Mouse (Mus musculus) urinary bladder, postnatal 4 days (tissue): Measurements from ENCODE around the gene Gzmg.
"Not testable (repeated sequence)": the region's sequence is repeated elsewhere in the genome, so short reads cannot be mapped to it uniquely, and the experiment has no call there.

Source experiments
- DNase-seq, 2 experiments: peaks; one replicate each; pipeline ENCODE4 v3.0.0; 2021 to 2022; ENCODE audit warnings: low spot score in 2 of 2

Gene Gzmg

DNA sequence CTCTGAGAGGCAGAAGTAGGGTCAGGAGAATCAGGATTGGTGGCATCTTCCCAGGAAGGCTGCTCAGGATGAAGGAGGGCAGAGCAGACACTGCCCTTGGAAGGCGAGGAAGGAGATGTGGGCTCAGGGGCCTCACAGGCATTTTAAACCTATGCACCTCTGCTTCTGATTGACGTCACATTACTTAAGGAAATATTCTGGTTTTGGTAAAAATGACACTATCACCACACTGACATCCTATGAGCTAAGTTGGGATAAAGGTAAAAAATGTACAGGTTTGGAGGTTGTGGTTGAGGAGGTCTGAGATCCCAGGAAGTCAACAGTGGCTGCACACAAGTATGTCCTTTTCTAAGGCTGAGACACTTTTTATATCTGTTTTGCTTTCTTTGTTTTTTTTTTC lies at the start of gene Gzmg:
Gzmg (minus strand) TSS at position 101 of the 400 bp plus-strand sequence.
- not testable (repeated sequence) for DNase-seq

- no peak for DNase-seq
Observed at GRCm38 (mm10) chr14:56205613-56206012, 46.2 kb upstream of the Gzmg start.

DNA sequence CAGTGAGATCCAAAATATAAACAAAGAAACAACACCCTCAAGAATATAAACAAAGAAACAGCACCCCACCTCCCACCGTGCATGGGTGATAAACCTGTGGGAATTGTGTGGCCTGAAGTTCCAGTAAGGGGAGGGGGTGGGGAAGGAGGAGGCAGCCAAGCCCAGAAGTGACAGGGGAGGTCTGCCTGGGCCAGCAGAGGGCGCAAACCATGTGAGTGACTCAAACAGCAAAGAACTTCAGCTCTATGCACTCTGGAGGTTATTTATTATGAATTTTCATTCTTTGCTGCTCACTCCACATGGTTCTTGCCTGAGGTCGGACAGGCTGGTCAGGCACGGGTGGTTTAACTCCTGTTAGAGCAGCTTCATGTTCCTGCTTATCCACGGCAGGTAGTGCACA lies 45.6 kb upstream of the Gzmg start:
- not testable (repeated sequence) for DNase-seq

GRCm38 (mm10) chr14:56203975-56204374 lies 44.6 kb upstream of the Gzmg start:
- peak in 1 of 2 experiments; percentile 45 for DNase-seq

- no peak for DNase-seq
Observed at GRCm38 (mm10) chr14:56186946-56187345, 27.6 kb upstream of the Gzmg start.

DNA sequence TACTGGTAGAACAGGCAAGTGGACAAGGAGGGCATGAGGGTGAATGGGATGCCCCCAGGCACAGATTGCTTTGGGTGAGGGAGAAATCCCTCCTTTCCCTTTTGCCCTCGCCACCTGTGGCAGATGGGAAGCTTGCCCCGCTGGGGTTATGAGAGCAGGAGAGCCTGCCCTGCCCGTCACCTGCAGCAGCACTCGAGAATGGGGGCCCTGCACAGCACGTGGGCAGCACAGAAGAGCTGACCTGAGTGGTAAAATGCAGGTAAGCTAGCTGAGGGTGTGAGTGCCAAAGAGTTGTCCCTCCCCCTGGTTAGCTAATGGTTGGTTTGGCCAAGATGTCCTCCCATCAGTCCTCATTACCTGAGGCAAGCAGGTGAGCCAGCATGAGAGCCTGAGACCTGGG lies 27.1 kb upstream of the Gzmg start:
- DNase-seq, result no peak

GRCm38 (mm10) chr14:56177651-56178050 lies 18.3 kb upstream of the Gzmg start:
- not testable (repeated sequence) for DNase-seq

GRCm38 (mm10) chr14:56174499-56174898 lies 15.1 kb upstream of the Gzmg start, which contains the start of gene Gzmn:
Gene Gzmn, minus strand, starts transcription at chr14:56174599.
- no peak for DNase-seq

GRCm38 (mm10) chr14:56173396-56173795 lies 14.0 kb upstream of the Gzmg start:
- DNase-seq, result no peak

GRCm38 (mm10) chr14:56172744-56173143 lies 13.4 kb upstream of the Gzmg start:
- DNase-seq, result no peak

GRCm38 (mm10) chr14:56168009-56168408 lies 8.6 kb upstream of the Gzmg start:
- no peak for DNase-seq

- no peak for DNase-seq
Observed at GRCm38 (mm10) chr14:56162109-56162508, 2.7 kb upstream of the Gzmg start.

DNA sequence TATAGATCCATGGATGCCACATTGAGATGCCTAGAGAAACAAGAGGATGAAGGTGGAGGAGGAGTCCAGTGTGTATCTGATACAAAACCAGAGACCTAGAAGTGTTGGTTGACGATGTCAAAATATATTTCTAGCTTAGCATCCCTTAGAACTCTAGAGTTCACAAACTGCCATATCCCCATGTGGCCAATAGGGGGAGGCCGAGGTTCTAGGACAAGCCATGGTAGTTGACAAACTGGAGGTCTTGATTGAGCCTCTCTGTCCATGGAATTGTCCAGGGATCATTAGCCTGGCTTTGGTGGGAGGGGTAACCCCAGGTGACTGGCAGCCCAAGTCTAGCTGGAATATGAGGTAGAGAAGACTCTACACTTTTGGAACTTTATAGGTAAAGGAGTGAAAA lies 4.0 kb downstream of the Gzmg start:
- DNase-seq, result no peak

DNA sequence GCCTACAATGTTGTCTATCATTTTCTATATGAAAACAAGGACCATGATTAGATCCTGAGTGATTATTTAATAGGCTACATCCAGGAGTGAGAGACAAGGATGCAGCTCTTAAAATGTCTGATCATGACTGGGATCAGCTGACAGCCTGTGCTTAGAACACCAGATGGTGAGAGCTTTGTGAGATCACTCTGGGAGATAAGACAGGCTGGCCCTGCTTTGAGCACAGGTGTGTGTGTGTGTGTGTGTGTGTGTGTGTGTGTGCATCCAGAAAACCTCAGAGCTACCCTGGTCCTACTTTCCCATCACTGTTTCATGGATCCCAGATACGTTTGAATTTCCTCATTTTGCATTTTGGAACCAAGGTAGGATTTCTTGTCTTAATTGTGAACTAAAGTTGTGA lies 25.7 kb downstream of the Gzmg start:
- DNase-seq, result not testable (repeated sequence)

DNA sequence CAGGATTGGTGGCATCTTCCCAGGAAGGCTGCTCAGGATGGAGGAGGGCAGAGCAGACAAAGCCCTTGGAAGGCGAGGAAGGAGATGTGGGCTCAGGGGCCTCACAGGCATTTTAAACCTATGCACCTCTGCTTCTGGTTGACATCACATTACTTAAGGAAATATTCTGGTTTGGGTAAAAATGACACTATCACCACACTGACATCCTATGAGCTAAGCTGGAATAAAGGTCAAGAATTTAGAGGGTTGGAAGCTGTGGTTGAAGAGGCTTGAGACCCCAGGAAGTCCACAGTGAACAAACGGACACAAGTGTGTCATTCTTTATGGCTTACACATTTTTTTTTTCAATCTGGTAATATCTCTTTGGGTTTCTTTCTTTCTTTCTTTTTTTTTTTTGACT lies 26.9 kb downstream of the Gzmg start, which contains the start of gene Gzmd:
Gzmd (minus strand) TSS at position 101 of the 400 bp plus-strand sequence.
- not testable (repeated sequence) for DNase-seq

DNA sequence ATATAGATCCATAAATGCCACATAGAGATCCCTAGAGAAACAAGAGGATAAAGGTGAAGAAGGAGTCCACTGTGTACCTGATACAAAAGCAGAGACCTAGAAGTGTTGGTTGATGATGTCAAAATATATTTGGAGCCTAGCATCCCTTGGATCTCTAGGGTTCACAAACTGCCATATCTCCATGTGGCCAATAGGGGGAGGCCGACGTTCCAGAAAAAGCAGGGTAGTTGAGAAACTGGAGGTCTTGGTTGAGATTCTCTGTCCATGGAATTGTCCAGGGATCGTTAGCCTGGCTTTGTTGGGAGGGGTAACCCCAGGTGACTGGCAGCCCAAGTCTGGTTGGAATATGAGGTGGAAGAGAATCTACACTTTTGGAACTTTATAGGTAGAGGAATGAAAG lies 31.0 kb downstream of the Gzmg start:
- no peak for DNase-seq

GRCm38 (mm10) chr14:56123516-56123915 lies 35.9 kb downstream of the Gzmg start:
- no peak for DNase-seq

- no peak for DNase-seq
Observed at GRCm38 (mm10) chr14:56120525-56120924, 38.9 kb downstream of the Gzmg start, which contains the start of gene Gzme. Gene Gzme, minus strand, starts transcription at chr14:56120625.

GRCm38 (mm10) chr14:56115531-56116310 lies 43.7 kb downstream of the Gzmg start:
- DNase-seq, result not testable (repeated sequence)
